Mouse (Mus musculus) hindbrain, embryonic 16.5 days (tissue): ENCODE data around the gene Fam122b. TPM values are rescaled to one million over a fixed set of nuclear protein-coding genes. Genes with fewer than 3 reads are reported as not detected.

Experiments used
- ATAC-seq: fragments of 200-750 bp; cut with Nextera tagmentation; 2 replicates; pipeline ENCODE4 v1.8.0; 2017; ENCODE audit warnings: moderate TSS enrichment, moderate library complexity
- H3K27ac ChIP-seq: fragments of 300-500 bp; sonication (generic); 2 replicates; pipeline ENCODE4 v1.5.1; 2014; ENCODE audit warnings: low read depth, mild to moderate bottlenecking, control low read depth, low read length, moderate library complexity
- H3K27me3 ChIP-seq: fragments of 300-500 bp; sonication (generic); replicated peaks from 2 replicates; pipeline ENCODE4 v1.6.1; 2014; ENCODE audit warnings: low read length; ENCODE audit not compliant: control insufficient read depth, insufficient read depth
- H3K36me3 ChIP-seq: fragments of 300-500 bp; sonication (generic); 2 replicates; pipeline ENCODE4 v1.6.1; 2014; ENCODE audit warnings: mild to moderate bottlenecking, low read length, moderate library complexity, mixed read lengths; ENCODE audit not compliant: control insufficient read depth, insufficient read depth
- H3K4me1 ChIP-seq: fragments of 300-500 bp; sonication (generic); 2 replicates; pipeline ENCODE4 v1.6.1; 2014; ENCODE audit warnings: low read depth, low read length; ENCODE audit not compliant: control insufficient read depth, insufficient read depth
- H3K4me2 ChIP-seq: fragments of 300-500 bp; sonication (generic); 2 replicates; pipeline ENCODE4 v1.6.1; 2014; ENCODE audit warnings: mild to moderate bottlenecking, low read length, control low read depth, moderate library complexity
- H3K4me3 ChIP-seq: fragments of 300-500 bp; sonication (generic); 2 replicates; pipeline ENCODE4 v1.5.1; 2014; ENCODE audit warnings: mild to moderate bottlenecking, low read length, control low read depth, moderate library complexity
- H3K9ac ChIP-seq: fragments of 300-500 bp; sonication (generic); 2 replicates; pipeline ENCODE4 v1.6.1; 2014; ENCODE audit warnings: low read depth, mild to moderate bottlenecking, control low read depth, low read length, moderate library complexity
- H3K9me3 ChIP-seq: fragments of 300-500 bp; sonication (generic); 2 replicates; pipeline ENCODE4 v1.6.1; 2014; ENCODE audit warnings: mild to moderate bottlenecking, low read length, moderate library complexity; ENCODE audit not compliant: control insufficient read depth
- WGBS: fragments of 180-500 bp; shearing (Covaris S2); extraction: QIAGEN DNeasy Blood & Tissue Kit; methylation state at CpG from one replicate; pipeline ENCODE4 v1.1.7; 2014; 5-methylcytosine and 5-hydroxymethylcytosine counted together
- polyA plus RNA-seq: library from polyadenylated mRNA; unstranded; fragments of >200 nt; fragmentation: Nextera tagmentation; extraction: Ambion mirVana; gene quantifications from 2 replicates; pipeline ENCODE4 v1.2.1, GENCODE M21; 2015

Fam122b gene
- polyA plus RNA-seq, 1 experiment from 2014 or later: 3.5 TPM

DNA sequence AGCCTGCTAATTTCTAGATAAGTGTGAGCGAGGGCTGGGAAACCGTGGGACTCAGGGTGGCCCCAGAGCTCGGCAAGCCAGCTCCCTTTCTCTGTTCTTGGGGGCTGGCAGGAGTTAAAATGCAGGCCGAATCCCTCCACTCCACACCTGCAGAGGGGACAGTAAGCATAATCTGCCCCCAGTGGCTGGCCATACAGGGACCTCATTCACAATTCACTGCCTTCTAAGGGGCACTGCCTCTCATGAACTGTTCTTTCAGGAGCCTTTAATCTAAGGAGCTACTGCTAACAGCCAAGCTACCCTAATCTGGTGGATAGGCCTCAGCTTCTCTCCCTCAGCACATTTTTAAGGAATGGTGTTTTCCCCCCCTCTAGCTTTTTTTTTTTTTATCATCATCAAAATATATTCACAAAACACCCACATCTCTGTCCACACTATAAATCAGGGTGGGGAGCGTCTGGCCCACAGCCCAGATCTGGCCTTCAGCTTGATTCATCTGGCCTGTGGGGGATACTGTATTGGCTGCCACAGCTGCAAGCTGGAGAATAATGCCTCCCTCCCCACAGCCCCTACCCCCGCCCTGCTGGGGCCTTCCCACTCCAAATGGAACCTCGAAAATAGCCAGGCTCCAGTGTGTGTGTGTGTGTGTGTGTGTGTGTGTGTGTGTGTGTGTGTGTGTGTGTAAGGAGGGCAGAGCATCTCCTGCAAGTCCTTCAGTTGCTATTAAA lies 57.7 kb downstream of the Fam122b start:
- no peaks in the 10 kb centered on the region for H3K9me3 ChIP-seq
- peak; percentile 90 for ATAC-seq
- peak overlapping the region; percentile 63; the same call in 1 of the 2 replicates for H3K27ac ChIP-seq
- no peak overlapping the region for H3K4me3 ChIP-seq
- WGBS: 35% methylated on average over 7 of the region's 7 CpGs
- H3K4me1 ChIP-seq: peaks cover 3% of the 10 kb centered on the region
- no peaks in the 10 kb centered on the region for H3K36me3 ChIP-seq
- no peak overlapping the region for H3K4me2 ChIP-seq
- H3K9ac ChIP-seq: no peak overlapping the region
- H3K27me3 ChIP-seq: no peaks in the 10 kb centered on the region

DNA sequence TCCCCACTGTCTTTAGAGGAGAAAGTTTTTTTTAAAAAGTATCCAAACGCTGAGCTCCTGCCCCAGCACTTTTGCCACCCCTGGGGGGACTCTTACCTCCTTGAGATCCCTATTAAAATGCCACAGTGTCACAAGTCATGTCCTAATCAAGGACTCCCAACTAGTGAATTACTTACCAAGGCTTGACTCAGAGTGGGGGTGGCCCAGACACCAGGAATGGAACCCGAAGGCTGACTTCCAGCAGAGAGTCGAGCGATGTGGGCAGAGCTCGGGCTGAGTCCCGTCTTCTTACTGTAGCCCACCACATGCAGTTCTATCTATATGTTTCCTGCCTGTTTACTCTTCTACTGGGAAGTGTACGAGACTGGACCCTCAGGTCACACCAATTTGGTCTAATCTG lies 60.2 kb downstream of the Fam122b start:
- no peaks in the 10 kb centered on the region for H3K36me3 ChIP-seq
- no peak overlapping the region for H3K9ac ChIP-seq
- no peak overlapping the region for H3K27ac ChIP-seq
- H3K4me3 ChIP-seq: no peak overlapping the region
- WGBS: 56% methylated on average over 7 of the region's 7 CpGs
- peaks cover 3% of the 10 kb centered on the region for H3K4me1 ChIP-seq
- H3K27me3 ChIP-seq: no peaks in the 10 kb centered on the region
- no peak overlapping the region for H3K4me2 ChIP-seq
- ATAC-seq: no peak
- H3K9me3 ChIP-seq: no peaks in the 10 kb centered on the region

DNA sequence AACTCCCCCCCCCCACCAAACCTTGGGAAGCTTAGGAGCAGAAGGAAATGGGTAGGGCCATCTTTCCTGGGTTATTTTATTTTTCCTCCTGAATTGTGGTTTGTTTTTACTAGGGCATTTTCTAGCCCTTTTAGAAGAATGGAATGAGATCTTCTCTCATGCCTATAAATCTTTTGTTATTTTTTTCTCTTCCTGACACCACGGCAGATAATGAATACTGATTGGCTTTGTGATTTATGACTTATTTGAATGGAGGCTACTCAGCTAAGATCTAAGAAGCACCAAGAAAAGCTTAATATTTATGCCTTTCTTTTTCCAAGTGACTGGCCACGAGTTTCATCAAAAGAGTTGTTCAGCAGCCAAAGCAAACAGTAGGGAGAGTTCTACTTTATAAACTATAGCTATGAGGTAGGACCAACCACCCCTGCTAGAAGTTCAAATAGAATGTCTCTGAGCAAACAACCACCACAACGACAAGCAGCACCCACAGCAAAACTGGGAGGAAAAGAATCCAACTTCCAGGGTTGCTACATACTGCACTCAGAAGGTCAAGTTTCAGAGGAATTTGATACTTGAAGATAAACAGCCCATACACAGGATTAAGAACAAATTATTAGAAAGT lies 64.8 kb downstream of the Fam122b start:
- H3K4me3 ChIP-seq: no peak overlapping the region
- no peaks in the 10 kb centered on the region for H3K9me3 ChIP-seq
- no peaks in the 10 kb centered on the region for H3K36me3 ChIP-seq
- WGBS: 49% methylated on average over 3 of the region's 3 CpGs
- no peak for ATAC-seq
- H3K9ac ChIP-seq: no peak overlapping the region
- no peak overlapping the region for H3K27ac ChIP-seq
- no peaks in the 10 kb centered on the region for H3K27me3 ChIP-seq
- H3K4me1 ChIP-seq: no peaks in the 10 kb centered on the region
- no peak overlapping the region for H3K4me2 ChIP-seq

DNA sequence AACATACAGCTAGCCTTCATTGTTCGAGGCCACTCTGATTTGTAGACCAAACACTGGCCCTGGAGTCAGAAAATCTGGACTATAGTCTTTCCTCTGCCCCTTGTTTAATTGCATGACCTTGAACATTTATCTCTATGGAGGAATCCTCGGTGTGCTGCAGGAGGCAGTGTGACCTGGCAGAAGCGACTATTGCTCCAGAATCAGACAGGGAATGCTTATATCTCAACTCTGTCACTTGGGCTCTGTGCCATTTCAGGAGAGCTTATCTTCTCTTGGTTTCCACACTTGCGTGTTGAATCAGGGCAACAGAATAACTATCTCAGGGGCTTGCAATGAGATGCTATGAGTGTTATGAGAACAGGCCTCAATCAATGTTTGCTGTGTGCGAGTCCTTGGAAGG lies 68.0 kb downstream of the Fam122b start:
- H3K27me3 ChIP-seq: no peaks in the 10 kb centered on the region
- no peaks in the 10 kb centered on the region for H3K9me3 ChIP-seq
- 87% methylated on average over 5 of the region's 5 CpGs for WGBS
- H3K4me1 ChIP-seq: no peaks in the 10 kb centered on the region
- ATAC-seq: no peak
- no peak overlapping the region for H3K4me2 ChIP-seq
- no peaks in the 10 kb centered on the region for H3K36me3 ChIP-seq
- H3K4me3 ChIP-seq: no peak overlapping the region
- no peak overlapping the region for H3K9ac ChIP-seq
- no peak overlapping the region for H3K27ac ChIP-seq

DNA sequence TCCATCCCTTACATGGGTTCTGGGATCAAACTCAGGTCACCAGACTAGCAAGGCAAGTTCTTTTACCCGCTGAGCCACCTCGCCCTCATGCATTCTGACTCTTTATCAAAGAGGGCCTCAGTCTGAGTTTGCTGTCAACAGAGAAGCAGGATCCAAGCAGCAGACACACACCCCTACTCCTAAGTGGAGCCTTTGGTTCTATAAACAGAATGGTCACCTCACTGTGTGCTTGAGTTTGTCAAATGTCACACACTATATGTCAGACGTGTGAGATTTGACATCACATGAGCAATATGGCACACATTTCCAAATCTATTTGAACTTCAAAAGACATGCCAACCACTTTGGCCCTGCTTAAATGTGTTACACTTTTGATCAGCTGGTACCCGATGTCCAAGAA lies 71.9 kb downstream of the Fam122b start:
- no peak overlapping the region for H3K9ac ChIP-seq

DNA sequence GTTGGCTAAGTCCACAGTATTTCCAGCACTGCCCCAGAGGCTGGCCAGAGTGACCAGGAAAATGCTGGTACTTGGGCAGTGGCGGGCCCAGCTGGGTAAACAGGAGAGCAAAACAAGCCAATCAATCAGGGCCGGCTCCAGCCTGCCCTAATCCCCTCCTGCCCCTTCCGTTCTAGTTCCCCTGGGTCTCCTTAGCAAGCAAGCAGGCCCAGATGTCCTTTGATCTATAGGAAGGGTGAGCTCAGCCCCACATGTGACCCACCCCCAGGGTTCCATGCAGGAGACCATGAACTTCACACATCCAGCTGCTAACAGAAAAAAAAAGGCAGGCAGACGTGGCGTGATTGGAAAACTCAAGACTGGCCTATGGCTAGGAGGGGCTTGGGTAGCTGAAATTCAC lies 73.2 kb downstream of the Fam122b start:
- H3K4me3 ChIP-seq: no peak overlapping the region
- no peak for ATAC-seq
- 55% methylated on average over 4 of the region's 5 CpGs for WGBS

More for the DNA sequence above, 71.9 kb downstream of the Fam122b start:
- ATAC-seq: no peak
- no peak overlapping the region for H3K4me2 ChIP-seq
- H3K9me3 ChIP-seq: no peaks in the 10 kb centered on the region
- WGBS: 88% methylated on average over 4 of the region's 4 CpGs
- H3K4me1 ChIP-seq: no peaks in the 10 kb centered on the region
- no peaks in the 10 kb centered on the region for H3K36me3 ChIP-seq
- no peaks in the 10 kb centered on the region for H3K27me3 ChIP-seq
- H3K27ac ChIP-seq: no peak overlapping the region
- no peak overlapping the region for H3K4me3 ChIP-seq

More for the DNA sequence above, 73.2 kb downstream of the Fam122b start:
- no peaks in the 10 kb centered on the region for H3K4me1 ChIP-seq
- no peak overlapping the region for H3K4me2 ChIP-seq
- no peaks in the 10 kb centered on the region for H3K27me3 ChIP-seq
- H3K27ac ChIP-seq: no peak overlapping the region
- H3K9ac ChIP-seq: no peak overlapping the region
- no peaks in the 10 kb centered on the region for H3K36me3 ChIP-seq
- H3K9me3 ChIP-seq: no peaks in the 10 kb centered on the region

Other genes with a start within 250 kb of the Fam122b start
- 0.24 TPM in 1 of 2 replicates, not detected in the other for gene Plac1, start 29.7 kb downstream of the Fam122b start, polyA plus RNA-seq
- gene Fam122c, start 3.6 kb upstream of the Fam122b start, polyA plus RNA-seq: not detected in 2 replicates
- gene Mospd1, start 100.7 kb upstream of the Fam122b start, polyA plus RNA-seq: 41.9 and 44.1 TPM in 2 replicates
- gene Etd, start 165.1 kb upstream of the Fam122b start, polyA plus RNA-seq: not detected in 2 replicates